Mouse (Mus musculus) left cerebral cortex, postnatal 10 days (tissue): ENCODE results near the gene Zfp607a. TPM values are rescaled to one million over a fixed set of nuclear protein-coding genes. Genes with fewer than 3 reads are reported as not detected.
"Not testable (repeated sequence)": the region's sequence is repeated elsewhere in the genome, so short reads cannot be mapped to it uniquely, and the experiment has no call there.

Source experiments
- DNase-seq, 2 experiments: peaks; one replicate each; pipeline ENCODE4 v3.0.0; 2021 to 2022; ENCODE audit warnings: low spot score in 2 of 2, mixed read lengths in 1 of 2; ENCODE audit errors: extremely low spot score in 1 of 2
- intact Hi-C: fragments of 180-260 bp; cut with DNase I; formaldehyde crosslinking; loops from one replicate; pipeline ENCODE4 v1.15.1; 2025
- total RNA-seq, 2 experiments: library from RNA; stranded (reverse); gene quantifications; 2 replicates each; pipeline ENCODE4 v1.2.3; 2021

The Zfp607a gene
- 1 to 10 TPM; 2.5 to 3.1 TPM for total RNA-seq

GRCm38 (mm10) chr7:27857227-27857626 lies at the start of gene Zfp607a:
TSS of gene Zfp607a (plus strand) at chr7:27857527.
- intact Hi-C loops, result no loop called here
- no peak for DNase-seq

GRCm38 (mm10) chr7:27818526-27819110 lies 38.7 kb upstream of the Zfp607a start:
- intact Hi-C loops, result no loop called here
- no peak for DNase-seq

DNA sequence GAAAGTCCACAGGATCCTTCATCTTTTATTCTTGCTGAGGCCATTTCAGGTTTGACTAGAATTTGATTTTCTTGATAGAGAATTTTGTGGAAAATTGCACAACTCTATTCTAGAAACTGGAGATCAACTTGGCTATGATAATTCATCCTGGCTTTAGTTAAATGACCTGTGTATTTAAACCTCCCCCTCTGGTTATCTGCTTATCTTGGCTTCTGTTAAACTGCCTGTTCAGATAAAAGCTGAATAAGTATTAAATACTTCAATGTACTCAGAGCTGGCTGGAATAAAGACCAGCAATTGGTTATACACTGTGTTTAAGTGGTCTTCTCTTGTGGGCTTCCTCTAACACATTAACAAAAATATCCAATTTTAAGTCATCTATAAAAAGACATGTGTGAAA lies 34.7 kb upstream of the Zfp607a start:
- intact Hi-C loops, result no loop called here
- no peak for DNase-seq

DNA sequence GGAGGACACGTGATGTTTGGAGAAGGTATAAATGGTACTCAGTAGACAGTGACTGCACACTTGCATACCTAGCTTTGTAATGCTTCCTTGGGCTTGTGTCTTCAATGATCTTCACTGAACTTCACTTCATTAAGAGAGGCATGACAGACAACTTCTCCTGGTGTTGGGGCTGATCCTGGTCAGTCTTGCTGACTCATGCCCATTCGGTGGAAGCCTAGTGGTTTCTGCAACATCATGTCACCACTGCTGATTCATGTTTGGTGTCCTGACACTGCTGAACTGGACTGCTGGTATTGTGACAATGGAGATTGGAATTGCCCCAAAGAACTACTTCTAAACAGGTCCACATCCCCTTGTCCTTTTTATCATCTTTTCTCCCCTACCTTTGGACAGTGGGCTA lies 23.2 kb upstream of the Zfp607a start:
- intact Hi-C loops, result no loop called here
- DNase-seq, result no peak

DNA sequence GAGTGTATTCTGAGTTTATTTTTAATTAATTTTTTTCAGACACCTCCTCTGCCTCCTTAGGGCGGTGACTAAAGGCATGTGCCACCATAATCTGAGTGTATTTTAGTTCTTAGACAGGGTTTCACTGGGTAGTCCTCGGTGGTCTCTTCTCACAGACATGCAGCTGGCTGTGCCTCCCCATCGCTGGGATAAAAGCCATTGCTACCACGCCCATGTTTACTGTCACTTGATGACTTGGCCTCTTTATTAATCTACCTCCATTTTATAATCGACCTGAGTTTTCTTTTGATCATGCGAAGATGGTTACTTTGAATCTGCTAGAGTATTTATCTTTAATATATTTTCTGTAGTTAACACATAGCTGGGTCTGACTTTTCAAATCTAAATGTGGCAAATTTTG lies 19.4 kb upstream of the Zfp607a start:
- DNase-seq, result no peak
- intact Hi-C loops, result no loop called here

GRCm38 (mm10) chr7:27838323-27839249 lies 18.7 kb upstream of the Zfp607a start, which contains the start of gene Zfp59:
TSS of gene Zfp59 (plus strand) at chr7:27838607.
- DNase-seq, result peak; percentile 91 to 95
- intact Hi-C loops, result no loop called here

GRCm38 (mm10) chr7:27839596-27839995 lies 17.7 kb upstream of the Zfp607a start:
- intact Hi-C loops, result no loop called here
- no peak for DNase-seq

GRCm38 (mm10) chr7:27840104-27840503 lies 17.2 kb upstream of the Zfp607a start:
- no peak for DNase-seq
- intact Hi-C loops, result no loop called here

DNA sequence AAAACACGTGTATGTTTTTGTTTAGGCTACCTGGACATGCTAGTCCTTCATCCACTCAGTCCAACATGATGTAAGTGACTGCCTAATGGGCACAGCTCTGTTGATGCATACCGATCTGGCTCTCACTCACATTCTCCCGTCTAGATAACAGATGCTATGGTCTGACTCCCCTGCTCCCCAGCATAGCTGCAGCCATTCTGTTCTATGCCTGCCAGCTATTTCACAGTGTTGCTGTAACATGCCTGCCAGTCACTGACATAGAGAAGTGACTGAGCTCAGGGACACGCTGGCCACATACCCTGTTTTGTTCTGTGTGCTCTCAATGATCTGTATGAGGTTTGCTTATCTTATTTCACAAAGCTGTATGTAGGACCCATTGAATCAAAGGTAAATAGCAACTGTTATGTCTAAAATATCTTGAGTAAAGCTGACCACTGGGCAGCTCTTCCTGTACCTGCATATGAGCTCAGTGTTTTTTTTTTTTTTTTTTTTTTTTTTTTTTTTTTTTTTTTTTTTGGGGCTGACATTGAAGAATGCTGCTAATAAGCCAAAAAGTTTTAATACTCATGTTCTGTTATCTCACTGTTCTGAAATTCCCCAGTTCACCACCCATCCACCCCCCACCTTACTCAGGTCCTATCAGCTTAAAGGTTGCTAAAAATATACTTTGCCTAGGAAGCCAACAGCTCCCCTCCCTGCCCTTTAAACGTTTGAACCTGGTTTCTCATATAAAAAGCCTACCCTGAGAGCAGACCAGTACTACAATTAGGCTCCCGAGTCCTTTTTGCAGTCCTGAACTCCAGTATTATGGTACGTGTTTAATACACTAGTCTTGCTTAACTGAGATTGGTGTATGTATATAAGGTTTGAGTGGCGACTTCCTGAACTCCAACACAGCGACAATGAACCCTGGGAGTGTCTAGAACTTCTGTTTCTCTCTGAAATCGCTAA lies 2.2 kb downstream of the Zfp607a start:
- DNase-seq, result no peak
- intact Hi-C loops, result no loop called here

- peak; percentile 55 to 81 for DNase-seq
- intact Hi-C loops, result no loop called here
These were observed 3.3 kb downstream of the Zfp607a start for GRCm38 (mm10) chr7:27860396-27861235.

DNA sequence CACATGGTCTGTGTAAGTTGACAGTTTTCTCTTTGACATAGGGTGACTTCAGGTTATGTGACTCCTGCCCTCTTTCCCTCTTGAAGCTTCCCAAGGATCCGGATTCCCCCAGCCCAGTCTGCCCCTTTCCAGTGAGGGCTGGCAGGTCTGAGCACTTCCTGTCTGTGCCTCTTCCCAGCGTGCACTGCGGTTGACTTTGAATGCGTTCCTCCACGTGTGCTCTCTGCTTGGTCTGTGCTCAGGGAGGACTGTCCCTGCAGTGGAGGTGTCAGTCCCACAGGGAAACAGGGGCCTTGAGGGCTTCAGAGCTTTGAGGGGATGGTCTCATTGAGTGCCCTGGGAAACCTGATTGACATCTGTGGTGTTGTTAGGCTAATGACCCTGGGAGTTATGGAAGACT lies 5.3 kb downstream of the Zfp607a start:
- intact Hi-C loops, DNase-seq: not testable (repeated sequence)

- no peak for DNase-seq
- intact Hi-C loops, result loop anchor here (10.0 kb wide), 1 partner anchor 63 kb away; no protein-coding TSS in a partner anchor
These were observed 24.4 kb downstream of the Zfp607a start for GRCm38 (mm10) chr7:27881721-27882120.

DNA sequence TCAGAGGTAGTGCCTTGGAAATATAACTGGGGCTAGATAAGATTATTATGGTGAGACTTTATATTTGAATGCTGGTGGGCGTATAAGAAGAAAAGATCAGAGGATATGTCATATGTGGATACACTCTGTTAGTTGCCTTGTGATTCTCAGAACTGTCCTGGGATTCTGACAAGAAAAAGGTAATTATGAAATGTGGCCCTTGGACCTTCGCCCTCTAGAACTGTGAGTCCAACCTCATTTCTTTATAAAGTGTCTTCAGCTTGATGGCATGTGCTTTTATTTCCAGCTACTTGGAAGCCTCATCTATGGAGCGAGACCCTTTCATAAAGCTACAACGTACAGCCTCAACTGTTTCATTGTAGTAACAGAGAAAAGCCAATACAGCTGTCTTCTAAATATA lies 43.3 kb downstream of the Zfp607a start:
- no peak for DNase-seq
- intact Hi-C loops, result loop anchor here (10.0 kb wide), 1 partner anchor 126 kb away; no protein-coding TSS in a partner anchor

- DNase-seq, result no peak
- intact Hi-C loops, result loop anchor here (10.0 kb wide), 1 partner anchor 130 kb away; no protein-coding TSS in a partner anchor
These were observed 47.9 kb downstream of the Zfp607a start for GRCm38 (mm10) chr7:27905061-27905848.

DNA sequence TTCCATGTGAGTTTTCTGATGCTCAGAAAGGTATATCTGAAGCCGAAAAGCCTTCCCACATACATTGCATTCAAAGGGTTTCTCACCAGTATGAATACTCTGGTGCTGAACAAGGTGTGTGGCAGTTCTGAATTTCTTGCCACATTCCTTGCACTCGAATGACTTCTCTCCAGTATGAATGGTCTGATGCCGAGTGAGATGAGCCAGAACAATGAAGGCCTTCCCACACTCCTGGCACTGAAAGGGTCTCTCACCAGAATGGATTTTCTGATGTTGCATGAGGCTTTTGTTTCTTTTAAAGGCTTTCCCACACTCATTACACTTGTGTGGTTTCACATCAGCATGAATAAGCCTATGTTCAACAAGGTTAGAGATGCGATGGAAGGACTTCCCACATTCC lies 53.6 kb downstream of the Zfp607a start:
- DNase-seq, intact Hi-C loops: not testable (repeated sequence)

DNA sequence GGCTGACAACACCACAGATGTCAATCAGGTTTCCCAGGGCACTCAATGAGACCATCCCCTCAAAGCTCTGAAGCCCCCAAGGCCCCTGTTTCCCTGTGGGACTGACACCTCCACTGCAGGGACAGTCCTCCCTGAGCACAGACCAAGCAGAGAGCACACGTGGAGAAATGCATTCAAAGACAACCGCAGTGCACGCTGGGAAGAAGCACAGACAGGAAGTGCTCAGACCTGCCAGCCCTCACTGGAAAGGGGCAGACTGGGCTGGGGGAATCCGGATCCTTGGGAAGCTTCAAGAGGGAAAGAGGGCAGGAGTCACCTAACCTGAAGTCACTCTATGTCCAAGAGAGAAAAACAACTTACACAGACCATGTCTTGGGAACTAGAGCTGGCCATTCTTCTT lies 69.7 kb downstream of the Zfp607a start:
- intact Hi-C loops, DNase-seq: not testable (repeated sequence)
